Comparison of ENCODE assay signal across 14 mouse cellular contexts in genomic region chr17:83848482-83848881, GRCm38 (mm10). TPM values are rescaled to one million over a fixed set of nuclear protein-coding genes. Genes with fewer than 3 reads are reported as not detected.
DNase-seq lines count a peak whose midpoint lies in the region; ATAC-seq and TF ChIP-seq lines count a peak whose summit lies in the region.
"Had no signal": no experiment of that assay in that cellular context is flagged by ENCODE, and none has a peak within 500 bp of the region (broad histone marks: within the 10 kb centered on the region; RNA-seq: fewer than 3 reads in every experiment).

No protein-coding gene starts in this region.

- no peak overlapping the region for H3K4me3 ChIP-seq in midbrain, embryonic 12.5 days
- H3K4me3 ChIP-seq in midbrain, embryonic 10.5 days = no peak overlapping the region
- no peak overlapping the region for H3K4me3 ChIP-seq in CH12.LX (replicated peaks in 1 of 3; ENCODE audit: low read depth in 2 of 3, low read length in 2 of 3, poor library complexity in 1 of 3)
- no peak overlapping the region for H3K4me3 ChIP-seq in liver, embryonic 16.5 days (ENCODE audit: low read depth, low read length)
- H3K4me3 ChIP-seq: erythroblast, embryonic 14.5 days; heart, embryonic 12.5 days had no signal

- no peaks in the 10 kb centered on the region; the same call in 1 of the 2 replicates for H3K27me3 ChIP-seq in midbrain, embryonic 12.5 days
- no peaks in the 10 kb centered on the region; the same call in 1 of the 2 replicates for H3K27me3 ChIP-seq in midbrain, embryonic 10.5 days (ENCODE audit: low read depth, poor library complexity, severe bottlenecking)
- H3K27me3 ChIP-seq in CH12.LX (replicated peaks) = no peaks in the 10 kb centered on the region
- no peaks in the 10 kb centered on the region for H3K27me3 ChIP-seq in liver, embryonic 16.5 days (ENCODE audit: control insufficient read depth, insufficient read depth, low read depth, low read length)
- no peaks in the 10 kb centered on the region for H3K27me3 ChIP-seq in splenic B cell, adult 2 months (ENCODE audit: control insufficient read depth, insufficient read depth, low read length, poor library complexity, severe bottlenecking)

- in situ Hi-C loops in CH12.LX (cut with MboI; ENCODE audit: low pct_ligation_motif_present, low pct_unique_long_range_greater_than_20kb, low sequenced_read_pairs) = no loop called here

- H3K36me3 ChIP-seq in midbrain, embryonic 12.5 days = no peaks in the 10 kb centered on the region
- H3K36me3 ChIP-seq in midbrain, embryonic 10.5 days = no peaks in the 10 kb centered on the region
- peaks cover 0 to 22% of the 10 kb centered on the region in 2 experiments for H3K36me3 ChIP-seq in CH12.LX (replicated peaks in 1 of 2; ENCODE audit: control insufficient read depth in 1 of 2, insufficient read depth in 1 of 2, low read length in 1 of 2)
- no peaks in the 10 kb centered on the region for H3K36me3 ChIP-seq in liver, embryonic 16.5 days (ENCODE audit: control insufficient read depth, insufficient read depth)
- peaks cover 4% of the 10 kb centered on the region; the same call in 1 of the 2 replicates for H3K36me3 ChIP-seq in splenic B cell, adult 2 months (ENCODE audit: control insufficient read depth, insufficient read depth, low read length, poor library complexity, severe bottlenecking)
- H3K36me3 ChIP-seq: heart, embryonic 12.5 days had no signal

- peaks cover 11% of the 10 kb centered on the region for H3K4me1 ChIP-seq in midbrain, embryonic 12.5 days
- H3K4me1 ChIP-seq in midbrain, embryonic 10.5 days = peaks cover 24% of the 10 kb centered on the region
- peaks cover 31 to 74% of the 10 kb centered on the region in 2 experiments for H3K4me1 ChIP-seq in CH12.LX (ENCODE audit: control insufficient read depth in 1 of 2, insufficient read depth in 2 of 2)
- peaks cover 17% of the 10 kb centered on the region for H3K4me1 ChIP-seq in liver, embryonic 16.5 days (ENCODE audit: control insufficient read depth, low read depth, low read length)

- no peak for DNase-seq in midbrain, embryonic 10.5 days (ENCODE audit: low spot score)
- DNase-seq in CH12.LX (ENCODE audit: extremely low read depth) = peak; percentile 89
- DNase-seq in splenic B cell, adult 2 months (ENCODE audit: low read depth, low spot score) = peak; percentile 79
- DNase-seq in heart, adult 18-20 months = no peak
- DNase-seq in MN1 (ENCODE audit: low spot score) = no peak
- DNase-seq: adrenal gland, adult 2 months; cerebellum, adult 9-11 months; gastrocnemius, postnatal 25 days; heart, postnatal 4 days; kidney, adult 11 months had no signal

- peak overlapping the region; percentile 67 for H3K27ac ChIP-seq in midbrain, embryonic 12.5 days (replicated peaks)
- H3K27ac ChIP-seq in midbrain, embryonic 10.5 days (replicated peaks) = no peak overlapping the region
- H3K27ac ChIP-seq in CH12.LX (ENCODE audit: insufficient read depth, low read depth) = peak overlapping the region; percentile 23; the same call in 1 of the 2 replicates
- peak overlapping the region; percentile 56; the same call in 1 of the 2 replicates for H3K27ac ChIP-seq in liver, embryonic 16.5 days (ENCODE audit: low read length)

- no peak for TF ChIP-seq EP300 in CH12.LX (IDR thresholded peaks at IDR 0.05; ENCODE audit: low read length)

- TF ChIP-seq POLR2A in CH12.LX (IDR thresholded peaks at IDR 0.05; ENCODE audit: low read depth, low read length) = no peak; the same call in 1 of the 2 replicates

- no peak for TF ChIP-seq CTCF in CH12.LX (conservative IDR thresholded peaks at IDR 0.05 in 1 of 2, IDR thresholded peaks at IDR 0.05 in 1 of 2; ENCODE audit: low read depth in 2 of 2, low read length in 2 of 2)

- dilution Hi-C loops in CH12.LX (cut with MboI; ENCODE audit: extremely low pct_ligation_motif_present, extremely low pct_unique_long_range_greater_than_20kb, low sequenced_read_pairs) = no loop called here

- no peak overlapping the region for H3K9ac ChIP-seq in midbrain, embryonic 12.5 days (replicated peaks)
- no peak overlapping the region for H3K9ac ChIP-seq in CH12.LX (ENCODE audit: insufficient read depth, low read depth)
- H3K9ac ChIP-seq in liver, embryonic 16.5 days (ENCODE audit: low read depth, low read length) = no peak overlapping the region
- H3K9ac ChIP-seq: heart, embryonic 12.5 days had no signal

- H3K9me3 ChIP-seq in midbrain, embryonic 12.5 days = no peaks in the 10 kb centered on the region
- H3K9me3 ChIP-seq in midbrain, embryonic 10.5 days (replicated peaks) = no peaks in the 10 kb centered on the region
- no peaks in the 10 kb centered on the region for H3K9me3 ChIP-seq in CH12.LX (replicated peaks; ENCODE audit: low read length)
- no peaks in the 10 kb centered on the region for H3K9me3 ChIP-seq in liver, embryonic 16.5 days (replicated peaks; ENCODE audit: control insufficient read depth, low read length)
- H3K9me3 ChIP-seq: heart, embryonic 12.5 days had no signal

- no peaks in the 10 kb centered on the region; the same call in 1 of the 2 replicates for H3K79me2 ChIP-seq in CH12.LX (replicated peaks; ENCODE audit: control insufficient read depth, extremely low read depth, insufficient read depth, poor library complexity, severe bottlenecking)

- 84% methylated on average over 4 of the region's 4 CpGs for WGBS in midbrain, embryonic 12.5 days
- 73% methylated on average over 4 of the region's 4 CpGs for WGBS in midbrain, embryonic 10.5 days
- WGBS in liver, embryonic 16.5 days (ENCODE audit: insufficient replicate concordance) = 30% methylated on average over 4 of the region's 4 CpGs

- TF ChIP-seq RAD21 in CH12.LX (IDR thresholded peaks at IDR 0.05; ENCODE audit: low read depth, low read length) = no peak

- no peak overlapping the region for H3K4me2 ChIP-seq in midbrain, embryonic 12.5 days (replicated peaks)
- no peak overlapping the region for H3K4me2 ChIP-seq in CH12.LX (ENCODE audit: insufficient read depth, low read depth, poor library complexity, severe bottlenecking)
- H3K4me2 ChIP-seq in liver, embryonic 16.5 days (ENCODE audit: low read depth, low read length) = no peak overlapping the region
- H3K4me2 ChIP-seq: heart, embryonic 12.5 days had no signal

- ATAC-seq in midbrain, embryonic 12.5 days (ENCODE audit: low FRiP score, low read depth) = no peak
- ATAC-seq in liver, embryonic 16.5 days (ENCODE audit: low read depth) = no peak

TF ChIP-seq in CH12.LX, 34 proteins besides CTCF, POLR2A, EP300 and RAD21:
- TF ChIP-seq BHLHE40 (IDR thresholded peaks at IDR 0.05; ENCODE audit: low read depth, low read length) (peak; percentile 17; the same call in 1 of the 2 replicates), NELFE (IDR thresholded peaks at IDR 0.05; ENCODE audit: low read depth, low read length) (no peak), TCF12 (IDR thresholded peaks at IDR 0.05; ENCODE audit: low read depth, low read length) (peak; percentile 30; the same call in 1 of the 2 replicates), MAZ (IDR thresholded peaks at IDR 0.05; ENCODE audit: low read depth, low read length) (peak; percentile 56; the same call in 1 of the 2 replicates), JUND (conservative IDR thresholded peaks at IDR 0.05; ENCODE audit: low read depth, low read length) (no peak), MYC (IDR thresholded peaks at IDR 0.05; ENCODE audit: low read depth, low read length) (peak; percentile 28; the same call in 1 of the 2 replicates), ELF1 (IDR thresholded peaks at IDR 0.05; ENCODE audit: low read depth, low read length) (peak; percentile 26; the same call in 1 of the 2 replicates), SIN3A (IDR thresholded peaks at IDR 0.05; ENCODE audit: low read length) (0 out of 2 replicates have a peak, but pooled peaks have one; percentile 17), IRF4 (IDR thresholded peaks at IDR 0.05; ENCODE audit: low read depth, low read length) (0 out of 2 replicates have a peak, but pooled peaks have one; percentile 34)

RNA-seq across cellular contexts. Expression of gene Haao, which starts 0.7 kb away (rescaled TPM):
- 0.26 TPM in 1 of 2 replicates, not detected in the other for polyA plus RNA-seq in midbrain, embryonic 12.5 days (2016; fragmentation: Nextera tagmentation; extraction: Ambion mirVana)
- 0.11 and 0.27 TPM in 2 replicates for polyA plus RNA-seq in midbrain, embryonic 10.5 days (2016; fragmentation: Nextera tagmentation; extraction: Ambion mirVana)
- total RNA-seq in CH12.LX (2012; rRNA removed) (12.3 and 18.6 TPM in 2 replicates), CH12.LX (2014; rRNA removed) (19.1 and 21.7 TPM in 2 replicates)
- 30.6 and 33.8 TPM in 2 replicates for polyA plus RNA-seq in CH12.LX (2012; ENCODE audit: insufficient read length, low read depth)
- 77.1 and 88.0 TPM in 2 replicates for polyA plus RNA-seq in liver, embryonic 16.5 days (2015; fragmentation: Nextera tagmentation; extraction: Ambion mirVana)
- 1 to 10 TPM in 1 of 2 experiments, under 1 TPM in 1; 0.27 to 2.0 TPM for total RNA-seq in heart, adult 18-20 months (2021)
- total RNA-seq: gastrocnemius, postnatal 25 days had no signal
- polyA plus RNA-seq: erythroblast, embryonic 14.5 days had no signal

Comparison
In these comparisons a context has a peak if more than half of its experiments do, and no peak if none do; other contexts are left out.
1. DNase-seq: peak in CH12.LX (single experiment) and splenic B cell, adult 2 months (single experiment); none in midbrain, embryonic 10.5 days (single experiment), heart, adult 18-20 months (0 of 2) and MN1 (single experiment).
2. RNA of gene Haao, which starts 0.7 kb away (polyA plus RNA-seq): 77.1 to 88.0 TPM in liver, embryonic 16.5 days and 30.6 to 33.8 TPM in CH12.LX; 0.11 to 0.27 TPM in midbrain, embryonic 10.5 days and 0.26 TPM in midbrain, embryonic 12.5 days; every median in the first group is over 10 times any median in the second.